Mouse (Mus musculus): ENCODE results near the gene Agpat2.

Agpat2 gene

GRCm38 (mm10) chr2:26626081-26626480, 21.9 kb upstream of the Agpat2 start:
- DNase-seq (ENCODE audit: low spot score) = no peak

DNA sequence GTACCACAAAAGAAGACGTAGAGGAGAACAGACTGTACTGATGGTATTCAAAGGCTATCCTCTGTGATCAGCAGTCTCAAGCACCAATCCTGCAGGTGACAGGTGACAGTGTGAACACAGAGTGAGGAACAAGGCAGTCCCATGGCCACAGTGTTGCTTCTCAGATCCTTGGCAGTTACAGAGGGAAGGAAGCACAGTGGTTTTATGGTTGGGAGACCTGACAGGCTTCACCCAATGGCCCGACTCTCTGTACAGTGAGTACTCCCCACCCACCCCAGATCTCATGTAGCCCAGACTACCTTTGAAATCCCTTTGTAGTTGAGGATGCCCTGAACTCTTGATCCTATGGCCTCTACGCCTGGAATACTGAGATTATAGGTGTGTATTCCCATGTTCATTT, 21.2 kb upstream of the Agpat2 start:
- DNase-seq (ENCODE audit: low spot score) = no peak

DNA sequence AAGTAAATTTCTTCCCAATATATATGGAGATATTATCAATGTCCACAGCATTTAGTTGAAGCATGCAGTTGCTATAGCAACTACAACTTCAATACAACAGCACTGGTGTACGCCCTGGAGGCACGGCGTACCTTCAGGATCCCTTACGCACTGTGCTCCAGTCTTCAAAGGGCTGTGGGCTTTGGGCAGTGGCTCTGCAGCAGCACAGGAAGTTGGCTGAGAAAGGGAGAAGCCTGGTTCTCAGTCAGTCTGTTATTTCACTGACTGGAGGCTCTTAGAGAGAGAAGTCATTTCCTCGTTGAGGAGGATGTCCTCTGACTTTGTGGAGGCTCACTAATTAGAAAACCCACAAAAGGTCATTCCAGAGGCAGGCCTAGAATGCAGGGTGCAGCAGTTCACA, 18.8 kb upstream of the Agpat2 start:
- DNase-seq (ENCODE audit: low spot score) = no peak

DNA sequence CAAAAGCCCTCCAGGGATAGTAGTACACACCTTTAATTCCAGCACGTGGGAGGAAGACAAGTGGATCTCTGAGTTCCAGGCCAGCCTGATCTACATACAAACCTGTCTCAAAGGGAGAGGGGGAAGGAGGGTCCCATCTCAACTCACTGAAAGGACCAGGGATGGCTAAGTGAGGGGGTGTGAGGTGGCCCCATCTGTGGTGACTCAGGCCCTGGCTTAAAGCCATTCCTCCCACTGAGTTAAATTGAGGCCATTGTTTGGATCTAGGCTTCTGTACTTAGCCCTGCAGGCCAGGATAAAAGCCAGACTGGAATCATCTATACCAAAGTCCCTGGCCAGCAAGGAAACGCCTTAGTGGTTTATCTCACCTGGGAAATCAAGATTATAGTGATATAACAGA, 17.0 kb upstream of the Agpat2 start:
- DNase-seq (ENCODE audit: low spot score) = no peak

- DNase-seq (ENCODE audit: low spot score) = no peak
These were observed 13.7 kb upstream of the Agpat2 start for GRCm38 (mm10) chr2:26617928-26618327.

GRCm38 (mm10) chr2:26617331-26617730, 13.1 kb upstream of the Agpat2 start:
- peak; percentile 76 for DNase-seq (ENCODE audit: low spot score)

- peak; percentile 50 for DNase-seq (ENCODE audit: low spot score)
These were observed 11.4 kb upstream of the Agpat2 start for GRCm38 (mm10) chr2:26615459-26616124.

GRCm38 (mm10) chr2:26614903-26615302, 10.7 kb upstream of the Agpat2 start:
- DNase-seq (ENCODE audit: low spot score) = peak; percentile 57

- peak; percentile 21 for DNase-seq (ENCODE audit: low spot score)
These were observed 7.7 kb upstream of the Agpat2 start for GRCm38 (mm10) chr2:26611896-26612295.

GRCm38 (mm10) chr2:26611054-26611453, 6.8 kb upstream of the Agpat2 start:
- no peak for DNase-seq (ENCODE audit: low spot score)

- DNase-seq (ENCODE audit: low spot score) = no peak
These were observed 6.3 kb upstream of the Agpat2 start for GRCm38 (mm10) chr2:26610526-26610925.

DNA sequence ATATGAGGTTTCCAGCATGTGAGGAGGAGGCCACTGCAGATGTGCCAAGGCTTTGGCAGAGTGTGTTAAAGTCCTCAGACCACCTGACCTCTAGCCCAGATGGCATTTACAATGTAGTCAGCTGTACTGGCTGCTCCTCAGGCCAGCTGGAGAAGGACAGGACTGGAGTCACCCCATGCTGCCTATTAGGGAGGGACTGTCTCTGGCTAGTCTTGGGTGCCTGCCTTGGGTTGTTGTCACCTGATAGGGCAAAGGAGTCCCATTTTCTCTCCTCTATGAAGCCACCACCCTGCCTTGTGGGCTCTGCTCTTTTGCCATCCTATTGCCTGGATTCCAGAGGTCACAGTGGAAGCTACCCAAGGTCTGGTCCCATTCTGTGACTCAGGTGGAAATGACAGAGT, 5.0 kb upstream of the Agpat2 start:
- peak; percentile 96 for DNase-seq (ENCODE audit: low spot score)

GRCm38 (mm10) chr2:26608781-26609180, 4.6 kb upstream of the Agpat2 start:
- DNase-seq (ENCODE audit: low spot score) = no peak

DNA sequence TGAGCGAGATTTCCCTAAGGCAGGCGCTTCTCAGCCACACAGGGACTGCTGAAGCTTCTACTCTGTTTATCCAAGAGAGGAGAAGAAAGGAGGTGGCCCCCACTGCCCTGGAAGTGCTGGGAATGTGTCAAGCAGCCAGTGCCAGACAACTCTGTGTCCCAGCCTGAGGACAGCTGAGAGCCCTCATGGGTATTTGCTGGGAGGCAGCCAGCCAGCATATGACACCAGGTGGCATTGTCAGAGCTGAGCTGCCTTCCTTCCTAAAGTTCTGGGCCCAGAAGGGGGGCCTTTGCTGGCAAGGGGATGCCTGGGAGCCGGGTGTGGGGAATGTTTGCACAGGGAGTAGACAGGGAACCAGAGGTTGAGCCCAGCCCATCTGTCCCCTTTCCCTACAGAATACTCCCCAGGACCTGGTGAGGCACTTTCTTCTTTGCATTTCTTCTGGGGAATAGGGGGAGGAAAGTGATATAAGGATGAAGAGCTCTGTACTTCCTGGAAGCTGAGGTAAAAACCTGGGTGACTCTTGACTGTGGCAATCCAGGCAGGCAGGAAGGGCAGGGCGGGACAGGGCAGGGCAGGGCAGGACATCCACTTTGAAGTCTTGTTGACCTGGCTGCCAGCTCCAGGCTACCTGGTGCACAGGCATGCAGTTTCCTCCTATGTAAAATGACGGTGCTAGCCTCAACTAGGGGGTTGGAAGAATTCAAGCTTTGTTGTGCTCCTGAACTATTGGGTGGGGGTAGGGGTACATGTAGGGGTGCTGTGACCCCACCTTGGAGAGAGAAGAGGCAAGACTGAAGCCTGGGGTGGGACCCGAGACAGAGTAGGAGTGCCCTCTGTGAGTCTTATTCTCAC, 3.1 kb upstream of the Agpat2 start:
- peak; percentile 63 for DNase-seq (ENCODE audit: low spot score)

- no peak for DNase-seq (ENCODE audit: low spot score)
These were observed 2.4 kb upstream of the Agpat2 start for GRCm38 (mm10) chr2:26606579-26606978.

- peak; percentile 30 for DNase-seq (ENCODE audit: low spot score)
These were observed 1.1 kb upstream of the Agpat2 start for GRCm38 (mm10) chr2:26605331-26605730.

DNA sequence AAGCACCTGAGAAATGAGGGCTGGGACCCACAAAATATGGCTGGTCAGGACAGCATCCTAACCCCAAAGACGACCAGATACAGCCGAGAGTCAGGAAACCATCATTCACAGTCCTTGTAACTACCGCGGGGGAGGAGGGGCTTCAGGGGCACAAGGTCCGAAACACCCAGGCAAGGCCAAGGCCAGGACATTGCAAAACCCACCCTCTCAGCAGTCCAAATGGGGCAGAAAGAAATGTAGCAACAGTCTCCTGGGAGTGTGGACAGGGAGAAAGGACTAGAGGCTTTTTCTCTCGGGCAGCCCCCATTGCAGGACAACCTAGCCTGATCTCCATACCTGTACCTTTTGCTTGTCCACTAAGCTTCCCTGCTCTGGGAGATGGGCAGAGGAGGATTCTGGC, 1.1 kb downstream of the Agpat2 start:
- DNase-seq (ENCODE audit: low spot score) = peak; percentile 60

DNA sequence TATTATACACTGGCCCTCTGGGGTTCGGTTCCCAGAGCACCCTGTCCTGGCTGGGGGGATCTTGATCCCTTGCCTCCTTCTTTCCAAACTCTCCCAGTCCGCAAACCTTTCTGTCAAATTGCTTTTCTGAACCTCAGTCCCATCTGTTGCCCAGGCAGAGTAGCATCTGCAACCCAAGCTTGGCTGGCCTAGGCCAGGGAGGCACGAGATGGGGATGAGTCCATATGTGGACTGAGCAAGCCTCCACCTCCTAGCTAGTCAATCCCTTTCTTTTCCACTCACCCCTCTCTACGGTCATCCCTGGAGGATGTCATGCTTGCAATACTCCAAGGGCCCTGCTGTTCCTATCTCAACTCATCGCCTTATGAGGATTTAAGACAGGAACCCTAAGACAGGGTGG, 1.6 kb downstream of the Agpat2 start:
- peak; percentile 25 for DNase-seq (ENCODE audit: low spot score)

- peak; percentile 10 for DNase-seq (ENCODE audit: low spot score)
These were observed 2.6 kb downstream of the Agpat2 start for GRCm38 (mm10) chr2:26601595-26601994.

GRCm38 (mm10) chr2:26600664-26601063, 3.6 kb downstream of the Agpat2 start:
- no peak for DNase-seq (ENCODE audit: low spot score)

DNA sequence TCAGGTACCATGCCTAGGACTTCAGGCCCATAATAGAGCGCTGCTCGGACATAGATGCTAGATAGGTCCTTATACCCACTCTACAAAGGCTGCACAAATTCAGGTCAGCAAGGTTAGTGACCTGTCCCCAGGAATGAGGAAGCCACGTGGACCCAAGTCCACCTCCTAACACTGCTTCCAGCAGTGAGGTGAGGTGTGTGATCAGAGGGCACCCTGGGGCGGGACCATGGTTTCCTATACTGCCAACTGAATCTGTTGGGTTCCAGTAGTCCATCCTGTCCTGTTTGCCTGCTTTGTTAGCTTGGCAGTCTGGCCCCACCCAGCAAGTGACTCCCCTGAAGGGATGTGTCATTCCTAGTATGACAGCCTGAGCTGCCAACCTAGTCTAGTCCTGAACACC, 4.3 kb downstream of the Agpat2 start:
- no peak for DNase-seq (ENCODE audit: low spot score)

GRCm38 (mm10) chr2:26598462-26598861, 5.8 kb downstream of the Agpat2 start:
- no peak for DNase-seq (ENCODE audit: low spot score)

- DNase-seq (ENCODE audit: low spot score) = no peak
These were observed 6.4 kb downstream of the Agpat2 start for GRCm38 (mm10) chr2:26597810-26598209.

DNA sequence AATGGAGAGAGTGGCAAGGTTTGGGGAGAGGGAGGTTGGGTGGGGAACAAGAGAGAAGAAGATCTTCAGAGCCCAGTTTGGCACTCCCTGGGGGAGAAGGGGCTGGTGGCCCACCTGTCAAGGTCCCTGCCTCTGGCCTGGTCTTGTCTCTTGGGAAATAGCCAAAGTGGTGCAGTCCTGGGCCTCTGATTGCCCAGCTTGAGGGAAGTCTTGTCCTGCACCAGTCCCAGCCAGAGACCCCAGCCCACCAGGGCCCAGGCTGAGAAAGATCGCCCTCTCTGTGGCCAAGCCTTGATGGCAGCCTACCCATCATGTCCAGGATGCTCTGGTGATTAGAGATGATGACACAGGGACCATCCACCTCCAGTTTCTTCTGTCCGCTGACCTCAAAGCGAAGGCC, 7.3 kb downstream of the Agpat2 start:
- no peak for DNase-seq (ENCODE audit: low spot score)

All from adipocyte (in vitro differentiated cells).